Mouse (Mus musculus) frontal cortex, adult 2 months (tissue): ENCODE measurements at regions not wholly inside any gene's neighbourhood (a gene's known extent, or its start where the extent isn't known, plus 50 kb on each side); places are given as distances from the start of the nearest gene placed in this dataset.

Source experiments
- DNase-seq, 2 experiments: peaks; one replicate each; pipeline ENCODE4 v3.0.0; 2022; ENCODE audit warnings: low spot score in 1 of 2; ENCODE audit errors: extremely low spot score in 1 of 2

GRCm38 (mm10) chr14:24550763-24551471 is 64.0 kb downstream of the Rps24 start:
- DNase-seq, result peak; percentile 36 to 59

DNA sequence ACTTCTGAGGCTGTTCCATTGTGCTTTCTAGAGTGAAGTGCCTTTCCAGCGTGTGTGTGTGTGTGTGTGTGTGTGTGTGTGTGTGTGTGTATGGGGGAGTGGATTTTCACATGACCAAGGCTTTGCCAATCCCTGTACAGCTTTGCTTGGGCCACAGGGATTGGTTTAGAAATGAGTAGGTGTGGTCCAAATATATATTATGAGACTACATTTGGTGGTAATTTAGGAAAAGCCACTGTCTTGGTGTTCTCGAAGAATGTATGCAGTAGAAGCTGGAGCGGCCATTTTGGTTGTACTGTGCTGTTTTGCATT is 64.5 kb downstream of the Rps24 start:
- DNase-seq, result no peak

DNA sequence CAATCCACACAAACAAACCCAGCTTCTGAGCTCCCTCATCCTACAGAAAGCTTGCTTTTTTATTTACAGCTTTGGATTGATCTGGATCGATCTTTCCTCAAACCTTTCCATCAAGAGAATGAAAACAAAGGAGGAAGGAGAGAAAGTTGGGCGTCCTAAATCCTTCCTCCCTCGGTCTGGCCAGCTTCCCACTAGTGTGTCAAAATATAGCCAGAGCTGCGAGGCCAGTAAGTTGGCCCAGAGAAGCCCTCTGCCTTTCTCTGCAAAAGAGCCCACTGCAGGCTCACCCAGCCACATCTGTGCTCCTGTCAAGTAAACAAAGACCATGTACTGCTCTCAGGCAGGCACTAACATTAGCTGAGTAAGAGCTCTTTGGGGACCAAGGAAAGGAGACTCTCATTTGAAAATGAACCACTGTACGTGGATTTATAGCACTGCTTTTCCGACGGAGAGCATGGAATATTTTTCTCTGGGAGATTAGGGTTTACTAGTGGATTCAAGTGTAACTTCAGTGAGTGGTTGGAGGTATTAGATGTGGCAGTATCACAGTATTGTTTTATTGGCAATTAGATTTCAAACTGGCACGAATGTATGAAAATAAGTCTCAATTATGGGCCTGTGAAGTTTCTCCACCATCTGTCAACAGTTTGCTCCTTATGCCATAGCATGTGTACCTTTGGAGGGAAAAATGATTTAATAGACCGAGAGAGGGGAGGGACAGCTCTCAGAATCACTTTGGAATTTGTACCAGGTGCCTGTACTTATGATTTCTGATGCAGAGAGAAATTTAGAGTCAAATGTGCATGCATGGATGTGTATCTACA is 78.1 kb downstream of the Rps24 start:
- no peak for DNase-seq

GRCm38 (mm10) chr14:24565718-24566322 is 78.9 kb downstream of the Rps24 start:
- no peak for DNase-seq

DNA sequence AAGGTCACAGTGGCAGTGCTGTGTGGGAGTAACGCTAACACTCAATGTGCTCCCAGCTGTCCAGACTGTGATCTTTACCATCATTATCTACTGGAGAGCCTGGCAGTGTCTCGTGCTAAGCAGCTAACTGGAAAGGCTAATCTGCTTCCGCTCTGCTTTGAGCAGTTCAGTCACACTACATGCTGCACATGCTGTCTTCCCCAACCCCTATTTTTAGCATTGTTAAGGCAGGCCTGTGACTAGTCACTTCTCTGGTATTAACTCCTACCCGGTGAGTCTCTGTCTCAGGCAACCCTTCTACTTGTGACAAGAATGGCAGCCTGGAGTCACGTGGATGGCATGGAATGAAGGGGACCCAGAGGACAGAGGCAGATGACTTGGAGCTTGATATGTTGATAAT is 88.2 kb downstream of the Rps24 start:
- peak in 1 of 2 experiments; percentile 20 for DNase-seq

DNA sequence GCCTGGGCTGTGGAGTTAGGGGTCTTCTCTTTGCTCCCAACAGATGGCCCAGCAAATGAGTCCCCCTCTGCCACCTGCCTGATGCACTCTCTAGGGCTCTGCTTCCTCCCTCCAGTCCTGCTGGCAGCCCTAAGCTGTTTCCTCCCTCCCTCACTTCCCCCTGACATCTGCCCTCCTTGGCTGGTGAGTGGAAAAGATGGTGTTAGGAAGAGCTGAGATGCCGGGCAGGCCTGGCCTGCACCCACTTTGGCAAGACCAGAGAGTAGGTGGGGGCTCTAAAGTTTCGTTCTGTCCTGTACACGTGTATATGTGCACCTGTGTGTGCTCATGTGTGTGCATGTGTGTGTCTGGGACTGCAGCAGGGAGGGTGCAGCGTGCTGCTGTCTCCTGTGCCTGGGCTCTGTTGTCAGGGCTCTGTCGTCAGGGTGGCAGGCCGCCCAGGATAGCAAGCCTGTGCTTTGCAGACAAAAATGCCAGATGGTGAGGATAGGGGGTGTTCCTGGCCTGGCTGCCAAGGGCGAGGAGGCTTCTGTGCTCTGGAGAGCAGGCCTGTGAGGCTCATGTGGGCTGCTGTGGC is 91.7 kb downstream of the Rps24 start:
- peak; percentile 87 to 92 for DNase-seq

GRCm38 (mm10) chr14:24579153-24579795 is 92.3 kb downstream of the Rps24 start:
- DNase-seq, result no peak

DNA sequence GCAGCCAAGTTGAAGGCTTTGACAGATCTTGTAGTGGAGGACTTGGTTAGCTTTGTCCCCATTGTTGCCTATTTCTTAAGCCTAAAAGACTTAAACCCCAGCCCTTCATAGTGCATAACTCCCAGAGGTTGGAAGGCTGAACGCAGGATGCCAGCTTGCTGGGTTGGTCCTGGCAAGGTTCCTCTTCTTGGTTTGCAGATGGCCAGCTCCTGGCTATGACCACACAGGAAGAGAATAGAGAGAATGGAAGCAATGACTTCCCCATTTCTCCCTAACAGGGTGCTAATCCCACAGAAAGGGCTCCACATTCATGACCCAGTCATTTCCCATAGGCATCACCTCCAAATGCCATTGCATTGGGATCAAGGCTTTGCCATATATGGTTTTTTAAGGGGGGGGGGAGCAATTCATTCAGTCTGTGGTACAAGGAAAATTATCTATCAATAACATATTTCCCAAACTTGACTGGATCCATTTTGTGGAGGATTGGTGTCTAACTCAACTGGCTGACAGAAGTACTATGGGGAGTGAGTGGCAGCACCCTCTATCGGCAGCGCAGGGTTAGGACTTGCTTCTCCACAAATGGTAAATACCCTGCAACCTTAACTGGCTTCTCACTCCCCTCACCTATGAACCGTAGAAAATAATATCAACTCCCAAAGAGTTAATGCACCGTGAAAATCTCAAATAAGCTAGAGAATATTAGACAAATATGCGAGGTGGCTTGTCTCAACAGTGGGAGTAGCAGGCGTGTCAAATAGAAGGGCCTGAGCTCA is 99.4 kb downstream of the Rps24 start:
- DNase-seq, result peak in 1 of 2 experiments; percentile 25

DNA sequence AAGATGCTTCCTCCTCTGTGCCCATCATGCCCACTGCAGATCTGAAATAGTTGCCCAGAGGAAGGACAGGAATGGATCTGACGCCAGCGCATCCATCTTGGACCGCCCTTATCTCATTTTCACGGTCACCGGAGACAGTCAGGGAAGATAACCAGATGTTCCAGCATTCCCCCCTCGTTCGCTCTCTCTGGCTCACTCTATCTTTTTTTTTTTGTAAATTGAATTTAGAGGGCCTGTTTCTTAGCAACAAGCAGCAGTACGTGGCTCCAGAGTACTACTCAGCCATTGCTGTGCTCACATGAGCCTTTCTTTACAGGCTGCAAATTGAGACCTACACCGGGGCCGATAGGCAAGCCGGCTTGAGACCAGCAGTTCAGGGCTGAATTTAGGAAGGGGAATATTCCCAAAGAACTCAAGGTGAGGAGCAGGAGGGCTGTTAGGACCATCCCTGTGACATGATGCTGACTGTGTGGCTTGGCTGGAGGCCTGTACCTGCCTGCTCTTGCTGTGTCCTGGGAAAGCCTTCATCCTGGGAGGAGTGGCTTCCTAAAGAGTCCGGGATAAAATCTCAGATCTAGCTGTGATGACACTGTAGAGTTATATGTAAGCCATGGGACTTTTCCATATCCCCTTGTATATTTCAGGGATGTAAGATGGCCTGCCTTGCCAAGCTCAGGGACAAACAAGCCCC is 100.2 kb downstream of the Rps24 start:
- DNase-seq, result peak in 1 of 2 experiments; percentile 42

DNA sequence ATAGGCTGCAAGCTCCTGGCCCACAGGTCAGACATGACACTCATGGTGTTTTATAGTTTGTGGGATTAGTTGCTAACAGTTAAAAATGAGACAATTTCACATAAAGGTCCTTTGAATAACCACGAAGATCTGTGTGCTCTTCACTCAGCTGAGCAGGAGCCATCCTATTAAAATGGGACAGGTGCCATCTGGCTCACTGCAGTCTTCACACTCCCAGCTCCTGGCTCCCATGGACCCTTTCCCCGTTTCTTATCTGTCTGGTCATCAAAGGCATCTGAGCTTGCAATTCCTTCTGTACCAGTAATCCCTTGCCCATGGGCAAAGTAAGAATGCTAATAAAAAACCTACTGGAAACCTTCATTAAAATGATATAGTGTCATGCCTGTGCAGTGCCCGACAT is 101.1 kb downstream of the Rps24 start:
- DNase-seq, result no peak

- DNase-seq, result no peak
These were observed 119.7 kb downstream of the Rps24 start for GRCm38 (mm10) chr14:24606444-24607173.

DNA sequence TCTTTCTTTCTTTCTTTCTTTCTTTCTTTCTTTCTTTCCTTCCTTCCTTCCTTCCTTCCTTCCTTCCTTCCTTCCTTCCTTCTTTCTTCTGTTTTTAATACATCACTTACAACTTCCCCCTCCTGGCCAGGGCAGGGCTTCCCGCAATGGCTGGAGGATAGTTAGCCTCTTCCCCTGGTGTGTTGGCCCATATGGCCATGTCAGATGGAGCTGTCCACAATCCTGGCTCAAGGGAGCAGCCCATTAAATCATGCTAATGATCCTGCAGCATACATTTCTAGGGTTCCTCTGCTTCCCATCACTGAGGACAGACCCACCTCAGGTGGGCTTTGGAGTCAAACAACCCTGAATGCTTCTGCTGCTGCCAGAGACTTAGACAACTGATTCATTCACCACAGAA is 121.4 kb downstream of the Rps24 start:
- no peak for DNase-seq

GRCm38 (mm10) chr14:24612254-24612995 is 125.5 kb downstream of the Rps24 start:
- DNase-seq, result peak in 1 of 2 experiments; percentile 35

GRCm38 (mm10) chr14:24615776-24616175 is 128.9 kb downstream of the Rps24 start:
- DNase-seq, result peak in 1 of 2 experiments; percentile 48

- DNase-seq, result peak in 1 of 2 experiments; percentile 25
These were observed 129.6 kb downstream of the Rps24 start for GRCm38 (mm10) chr14:24616306-24617125.

DNA sequence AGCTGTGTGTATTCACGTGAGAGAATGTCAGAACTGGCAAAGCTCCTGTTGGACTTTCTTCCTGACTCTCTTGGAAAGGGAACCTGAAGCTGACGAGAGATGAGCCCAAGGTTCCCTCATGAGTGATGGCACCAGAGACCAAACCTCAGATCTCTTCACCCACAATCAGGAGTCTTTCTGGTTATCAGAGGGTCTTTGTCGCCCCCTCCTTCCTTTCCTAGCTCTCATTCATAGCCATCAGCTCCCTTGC is 130.1 kb downstream of the Rps24 start:
- DNase-seq, result peak in 1 of 2 experiments; percentile 11

DNA sequence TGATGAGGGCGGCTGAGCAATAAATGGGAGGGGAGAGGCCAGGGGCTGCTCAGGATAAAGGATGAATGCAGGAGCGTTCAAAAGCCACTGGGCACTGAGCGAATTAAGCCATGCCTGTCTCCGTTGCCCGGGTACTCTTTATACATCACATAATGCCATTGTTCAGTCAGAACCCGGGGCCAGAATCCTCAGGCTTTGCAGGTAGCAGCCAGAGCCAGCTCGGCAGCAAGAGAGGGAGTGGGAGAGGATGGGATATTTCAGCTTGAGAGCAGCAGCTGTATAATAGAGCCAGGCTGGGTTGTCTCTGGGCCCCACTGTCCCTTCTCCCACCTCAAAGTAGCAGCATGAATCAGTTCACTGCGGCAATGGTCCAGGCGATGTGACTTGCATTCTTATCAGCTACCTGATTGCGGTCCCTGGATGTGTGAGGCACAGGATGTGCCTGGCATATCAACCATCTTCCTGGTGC is 130.5 kb downstream of the Rps24 start:
- DNase-seq, result peak; percentile 14 to 69
